Mouse (Mus musculus) heart, embryonic 13.5 days (tissue): ENCODE measurements around the gene Cryge. TPM values are rescaled to one million over a fixed set of nuclear protein-coding genes. Genes with fewer than 3 reads are reported as not detected.

ENCODE experiments used
- ATAC-seq: fragments of 200-750 bp; cut with Nextera tagmentation; 2 replicates; pipeline ENCODE4 v1.8.0; 2017; ENCODE audit warnings: moderate TSS enrichment; ENCODE audit not compliant: insufficient number of reproducible peaks, low FRiP score, low TSS enrichment; ENCODE audit errors: extremely low read depth
- H3K27ac ChIP-seq: fragments of 300-500 bp; sonication (generic); replicated peaks from 2 replicates; pipeline ENCODE4 v1.5.1; 2015; ENCODE audit warnings: moderate library complexity, mild to moderate bottlenecking, inconsistent platforms
- H3K27me3 ChIP-seq: fragments of 300-500 bp; sonication (generic); replicated peaks from 2 replicates; pipeline ENCODE4 v1.6.1; 2015; ENCODE audit warnings: mild to moderate bottlenecking, inconsistent platforms
- H3K36me3 ChIP-seq: fragments of 300-500 bp; sonication (generic); 2 replicates; pipeline ENCODE4 v1.6.1; 2015; ENCODE audit warnings: mild to moderate bottlenecking, inconsistent platforms
- H3K4me1 ChIP-seq: fragments of 300-500 bp; sonication (generic); 2 replicates; pipeline ENCODE4 v1.6.1; 2015; ENCODE audit warnings: inconsistent platforms
- H3K4me2 ChIP-seq: fragments of 300-500 bp; sonication (generic); 2 replicates; pipeline ENCODE4 v1.6.1; 2015; ENCODE audit warnings: inconsistent platforms, mild to moderate bottlenecking, moderate library complexity
- H3K4me3 ChIP-seq: fragments of 300-500 bp; sonication (generic); 2 replicates; pipeline ENCODE4 v1.5.1; 2015; ENCODE audit warnings: moderate library complexity, mild to moderate bottlenecking, inconsistent platforms
- H3K9ac ChIP-seq: fragments of 300-500 bp; sonication (generic); 2 replicates; pipeline ENCODE4 v1.6.1; 2015; ENCODE audit warnings: inconsistent platforms, mild to moderate bottlenecking, moderate library complexity
- H3K9me3 ChIP-seq: fragments of 300-500 bp; sonication (generic); 2 replicates; pipeline ENCODE4 v1.6.1; 2016; ENCODE audit warnings: inconsistent platforms
- WGBS: fragments of 180-500 bp; shearing (Covaris S2); methylation state at CpG from one replicate; pipeline ENCODE4 v1.1.7; 2015; ENCODE audit warnings: mixed read lengths; 5-methylcytosine and 5-hydroxymethylcytosine counted together
- polyA plus RNA-seq: library from polyadenylated mRNA; unstranded; fragments of >200 nt; fragmentation: Nextera tagmentation; extraction: Ambion mirVana; gene quantifications from 2 replicates; pipeline ENCODE4 v1.2.1, GENCODE M21; 2015

Cryge gene
- polyA plus RNA-seq, 1 experiment from 2014 or later, result not detected

GRCm38 (mm10) chr1:65052140-65052539 is 1.2 kb upstream of the Cryge start:
- peaks cover 7% of the 10 kb centered on the region for H3K4me1 ChIP-seq
- no peak for ATAC-seq
- H3K4me3 ChIP-seq, result no peak overlapping the region
- H3K9ac ChIP-seq, result no peak overlapping the region
- 14% methylated on average over 2 of the region's 2 CpGs for WGBS
- H3K27ac ChIP-seq, result no peak overlapping the region
- H3K36me3 ChIP-seq, result no peaks in the 10 kb centered on the region
- no peak overlapping the region for H3K4me2 ChIP-seq
- H3K27me3 ChIP-seq, result no peaks in the 10 kb centered on the region
- no peaks in the 10 kb centered on the region for H3K9me3 ChIP-seq

- Histone ChIP-seq H3K4me2 (no peak overlapping the region), H3K36me3 (no peaks in the 10 kb centered on the region), H3K27me3 (no peaks in the 10 kb centered on the region), H3K4me1 (peaks cover 7% of the 10 kb centered on the region), H3K27ac (no peak overlapping the region), H3K9ac (no peak overlapping the region), H3K9me3 (no peaks in the 10 kb centered on the region), H3K4me3 (no peak overlapping the region)
- ATAC-seq, result no peak
- 57% methylated on average over 7 of the region's 7 CpGs for WGBS
These were observed 747 bp upstream of the Cryge start for GRCm38 (mm10) chr1:65051696-65052095.

- 49% methylated on average over 12 of the region's 12 CpGs for WGBS
- Histone ChIP-seq H3K4me2 (no peak overlapping the region), H3K4me3 (no peak overlapping the region), H3K4me1 (peaks cover 7% of the 10 kb centered on the region), H3K9ac (no peak overlapping the region), H3K27me3 (no peaks in the 10 kb centered on the region), H3K27ac (no peak overlapping the region), H3K9me3 (no peaks in the 10 kb centered on the region), H3K36me3 (no peaks in the 10 kb centered on the region)
- ATAC-seq, result no peak
These were observed 2.2 kb downstream of the Cryge start for GRCm38 (mm10) chr1:65048781-65049180.

- Histone ChIP-seq H3K9ac (peak overlapping the region; percentile 37; the same call in 1 of the 2 replicates), H3K27me3 (no peaks in the 10 kb centered on the region), H3K4me3 (no peak overlapping the region), H3K27ac (no peak overlapping the region), H3K9me3 (no peaks in the 10 kb centered on the region), H3K36me3 (no peaks in the 10 kb centered on the region), H3K4me2 (peak overlapping the region; percentile 27), H3K4me1 (no peaks in the 10 kb centered on the region)
- ATAC-seq, result no peak
- whole genome bisulfite sequencing, result 35% methylated on average over 8 of the region's 8 CpGs
These were observed 4.4 kb downstream of the Cryge start for GRCm38 (mm10) chr1:65046401-65047109.

GRCm38 (mm10) chr1:65043433-65043832 is 7.5 kb downstream of the Cryge start:
- H3K4me3 ChIP-seq, result no peak overlapping the region
- H3K27me3 ChIP-seq, result no peaks in the 10 kb centered on the region
- WGBS, result 75% methylated on average over 2 of the region's 2 CpGs
- no peak overlapping the region for H3K4me2 ChIP-seq
- H3K27ac ChIP-seq, result no peak overlapping the region
- no peak overlapping the region for H3K9ac ChIP-seq
- no peaks in the 10 kb centered on the region for H3K4me1 ChIP-seq
- H3K9me3 ChIP-seq, result no peaks in the 10 kb centered on the region
- no peaks in the 10 kb centered on the region for H3K36me3 ChIP-seq
- no peak for ATAC-seq

GRCm38 (mm10) chr1:65041837-65042236 is 9.1 kb downstream of the Cryge start:
- Histone ChIP-seq H3K4me3 (no peak overlapping the region), H3K36me3 (no peaks in the 10 kb centered on the region), H3K27ac (no peak overlapping the region), H3K27me3 (no peaks in the 10 kb centered on the region), H3K4me2 (no peak overlapping the region), H3K4me1 (no peaks in the 10 kb centered on the region), H3K9ac (no peak overlapping the region), H3K9me3 (peaks cover 4% of the 10 kb centered on the region; the same call in 1 of the 2 replicates)
- ATAC-seq, result no peak
- 85% methylated on average over 3 of the region's 3 CpGs for whole genome bisulfite sequencing

- Histone ChIP-seq H3K4me1 (no peaks in the 10 kb centered on the region), H3K9me3 (peaks cover 4% of the 10 kb centered on the region; the same call in 1 of the 2 replicates), H3K4me3 (no peak overlapping the region), H3K4me2 (no peak overlapping the region), H3K27ac (no peak overlapping the region), H3K27me3 (no peaks in the 10 kb centered on the region), H3K9ac (no peak overlapping the region), H3K36me3 (no peaks in the 10 kb centered on the region)
- no peak for ATAC-seq
- WGBS, result 64% methylated on average over 6 of the region's 6 CpGs
These were observed 10.1 kb downstream of the Cryge start for GRCm38 (mm10) chr1:65040806-65041205.

- Histone ChIP-seq H3K27ac (no peak overlapping the region), H3K4me1 (no peaks in the 10 kb centered on the region), H3K4me3 (no peak overlapping the region), H3K9me3 (peaks cover 4% of the 10 kb centered on the region; the same call in 1 of the 2 replicates), H3K9ac (no peak overlapping the region), H3K36me3 (no peaks in the 10 kb centered on the region), H3K4me2 (no peak overlapping the region), H3K27me3 (no peaks in the 10 kb centered on the region)
- ATAC-seq, result no peak
- 70% methylated on average over 3 of the region's 3 CpGs for WGBS
These were observed 11.3 kb downstream of the Cryge start for GRCm38 (mm10) chr1:65039679-65040078.

- H3K36me3 ChIP-seq, result no peaks in the 10 kb centered on the region
- no peak overlapping the region for H3K27ac ChIP-seq
- no peak overlapping the region for H3K4me2 ChIP-seq
- WGBS, result 49% methylated on average over 2 of the region's 2 CpGs
- peaks cover 4% of the 10 kb centered on the region; the same call in 1 of the 2 replicates for H3K9me3 ChIP-seq
- no peak overlapping the region for H3K9ac ChIP-seq
- H3K4me3 ChIP-seq, result no peak overlapping the region
- H3K27me3 ChIP-seq, result no peaks in the 10 kb centered on the region
- ATAC-seq, result no peak
- no peaks in the 10 kb centered on the region for H3K4me1 ChIP-seq
These were observed 13.4 kb downstream of the Cryge start for GRCm38 (mm10) chr1:65037542-65037941.

GRCm38 (mm10) chr1:65035513-65035912 is 15.4 kb downstream of the Cryge start:
- 39% methylated on average over 3 of the region's 3 CpGs for WGBS
- no peak overlapping the region for H3K4me2 ChIP-seq
- no peaks in the 10 kb centered on the region for H3K4me1 ChIP-seq
- H3K27me3 ChIP-seq, result no peaks in the 10 kb centered on the region
- H3K36me3 ChIP-seq, result no peaks in the 10 kb centered on the region
- peaks cover 4% of the 10 kb centered on the region; the same call in 1 of the 2 replicates for H3K9me3 ChIP-seq
- no peak overlapping the region for H3K9ac ChIP-seq
- H3K27ac ChIP-seq, result no peak overlapping the region
- H3K4me3 ChIP-seq, result no peak overlapping the region
- ATAC-seq, result no peak

GRCm38 (mm10) chr1:65032641-65033040 is 18.3 kb downstream of the Cryge start, which contains the start of gene Akr1cl:
TSS of gene Akr1cl (minus strand) at chr1:65032759.
- no peaks in the 10 kb centered on the region for H3K27me3 ChIP-seq
- no peak for ATAC-seq
- H3K4me1 ChIP-seq, result no peaks in the 10 kb centered on the region
- no peaks in the 10 kb centered on the region for H3K36me3 ChIP-seq
- H3K27ac ChIP-seq, result no peak within 1 kb of the TSS
- 0 out of 2 replicates have a peak, but pooled peaks cover 3% of the 10 kb centered on the region for H3K9me3 ChIP-seq
- no peak within 1 kb of the TSS for H3K4me3 ChIP-seq
- no peak within 1 kb of the TSS for H3K9ac ChIP-seq
- H3K4me2 ChIP-seq, result no peak within 1 kb of the TSS

- ATAC-seq, result no peak
- 68% methylated on average over 9 of the region's 9 CpGs for WGBS
- Histone ChIP-seq H3K9ac (no peak overlapping the region), H3K4me2 (no peak overlapping the region), H3K4me3 (no peak overlapping the region), H3K27me3 (no peaks in the 10 kb centered on the region), H3K36me3 (no peaks in the 10 kb centered on the region), H3K4me1 (no peaks in the 10 kb centered on the region), H3K27ac (no peak overlapping the region), H3K9me3 (no peaks in the 10 kb centered on the region)
These were observed 22.7 kb downstream of the Cryge start for GRCm38 (mm10) chr1:65028206-65028605.
